Mouse (Mus musculus) embryonic facial prominence, embryonic 14.5 days (tissue): ENCODE measurements at regions not wholly inside any gene's neighbourhood (a gene's known extent, or its start where the extent isn't known, plus 50 kb on each side); places are given as distances from the start of the nearest gene placed in this dataset.
A peak's percentile ranks its signal among the peaks of the same experiment; 100 is the strongest.

ENCODE experiments used
- ATAC-seq: fragments of 200-750 bp; cut with Nextera tagmentation; 2 replicates; pipeline ENCODE4 v1.8.0; 2017; ENCODE audit warnings: low read depth, moderate number of reproducible peaks, moderate TSS enrichment
- DNase-seq: peaks from one replicate; pipeline ENCODE4 v3.0.0-alpha.2; 2015; ENCODE audit warnings: low spot score
- H3K27ac ChIP-seq: fragments of 300-500 bp; sonication (generic); replicated peaks from 2 replicates; pipeline ENCODE4 v1.5.1; 2014; ENCODE audit warnings: low read depth, mild to moderate bottlenecking, low read length, moderate library complexity
- H3K27me3 ChIP-seq: fragments of 300-500 bp; sonication (generic); replicated peaks from 2 replicates; pipeline ENCODE4 v1.6.1; 2014; ENCODE audit warnings: low read length; ENCODE audit not compliant: control insufficient read depth, insufficient read depth
- H3K36me3 ChIP-seq: fragments of 300-500 bp; sonication (generic); 2 replicates; pipeline ENCODE4 v1.6.1; 2014; ENCODE audit warnings: low read length, mixed read lengths; ENCODE audit not compliant: control insufficient read depth, insufficient read depth
- H3K4me1 ChIP-seq: fragments of 300-500 bp; sonication (generic); 2 replicates; pipeline ENCODE4 v1.6.1; 2014; ENCODE audit warnings: antibody characterized with exemption, low read length; ENCODE audit not compliant: control insufficient read depth, insufficient read depth
- H3K4me2 ChIP-seq: fragments of 300-500 bp; sonication (generic); 2 replicates; pipeline ENCODE4 v1.6.1; 2014; ENCODE audit warnings: low read depth, mild to moderate bottlenecking, low read length, moderate library complexity, mixed read lengths
- H3K4me3 ChIP-seq: fragments of 300-500 bp; sonication (generic); 2 replicates; pipeline ENCODE4 v1.5.1; 2014; ENCODE audit warnings: low read depth, mild to moderate bottlenecking, low read length
- H3K9ac ChIP-seq: fragments of 300-500 bp; sonication (generic); 2 replicates; pipeline ENCODE4 v1.6.1; 2014; ENCODE audit warnings: low read depth, mild to moderate bottlenecking, low read length, moderate library complexity, mixed read lengths
- H3K9me3 ChIP-seq: fragments of 300-500 bp; sonication (generic); 2 replicates; pipeline ENCODE4 v1.6.1; 2016; ENCODE audit warnings: low read length; ENCODE audit not compliant: control insufficient read depth
- WGBS: fragments of 180-500 bp; shearing (Covaris S2); extraction: QIAGEN DNeasy Blood & Tissue Kit; methylation state at CpG from one replicate; pipeline ENCODE4 v1.1.7; 2014; 5-methylcytosine and 5-hydroxymethylcytosine counted together

- Histone ChIP-seq H3K4me1 (peaks cover 2% of the 10 kb centered on the region; the same call in 1 of the 2 replicates), H3K4me2 (no peak overlapping the region)
- WGBS, result 89% methylated on average over 16 of the region's 16 CpGs
Measured at GRCm38 (mm10) chr17:47208886-47209585, 159.7 kb upstream of the Mrps10 start.

DNA sequence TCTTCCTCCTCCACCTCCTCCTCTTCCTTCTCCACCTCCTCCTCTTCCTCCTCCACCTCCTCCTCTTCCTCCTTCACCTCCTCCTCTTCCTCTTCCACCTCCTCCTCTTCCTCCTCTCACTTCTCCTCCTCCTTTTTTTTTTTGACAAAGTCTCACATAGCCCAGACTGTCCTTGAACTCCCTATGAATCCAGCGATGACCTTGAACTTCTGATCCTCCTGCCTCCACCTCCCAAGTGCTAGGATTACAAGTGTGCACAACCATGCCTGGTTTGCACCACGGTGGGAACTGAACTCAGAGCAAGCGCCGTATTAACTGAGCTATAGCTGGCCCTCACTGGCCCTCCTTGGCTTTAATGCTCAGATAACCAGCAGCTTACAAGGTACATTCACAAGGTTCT lies 161.2 kb upstream of the Mrps10 start:
- ATAC-seq, result no peak
- DNase-seq, result no peak
- Histone ChIP-seq H3K4me1 (peaks cover 7% of the 10 kb centered on the region; the same call in 1 of the 2 replicates), H3K27me3 (no peaks in the 10 kb centered on the region), H3K4me2 (no peak overlapping the region), H3K36me3 (no peaks in the 10 kb centered on the region), H3K9ac (no peak overlapping the region), H3K9me3 (no peaks in the 10 kb centered on the region), H3K27ac (no peak overlapping the region), H3K4me3 (no peak overlapping the region)
- 94% methylated on average over 4 of the region's 4 CpGs for WGBS

More at GRCm38 (mm10) chr17:47208886-47209585, 159.7 kb upstream of the Mrps10 start:
- Histone ChIP-seq H3K36me3 (no peaks in the 10 kb centered on the region), H3K9ac (no peak overlapping the region), H3K27me3 (no peaks in the 10 kb centered on the region), H3K27ac (no peak overlapping the region), H3K9me3 (no peaks in the 10 kb centered on the region), H3K4me3 (no peak overlapping the region)
- ATAC-seq (no peak), DNase-seq (no peak)

GRCm38 (mm10) chr17:47204470-47205162 lies 164.1 kb upstream of the Mrps10 start:
- 76% methylated on average over 7 of the region's 7 CpGs for WGBS
- H3K4me3 ChIP-seq, result no peak overlapping the region
- DNase-seq (no peak), ATAC-seq (no peak)
- H3K27ac ChIP-seq, result no peak overlapping the region
- no peaks in the 10 kb centered on the region for H3K27me3 ChIP-seq
- H3K9me3 ChIP-seq, result no peaks in the 10 kb centered on the region
- no peaks in the 10 kb centered on the region for H3K36me3 ChIP-seq
- no peak overlapping the region for H3K9ac ChIP-seq
- H3K4me1 ChIP-seq, result peaks cover 7% of the 10 kb centered on the region; the same call in 1 of the 2 replicates
- no peak overlapping the region for H3K4me2 ChIP-seq

- WGBS, result 87% methylated on average over 10 of the region's 10 CpGs
- no peak overlapping the region for H3K4me2 ChIP-seq
- H3K27me3 ChIP-seq, result no peaks in the 10 kb centered on the region
- no peak overlapping the region for H3K27ac ChIP-seq
- no peak overlapping the region for H3K9ac ChIP-seq
- ATAC-seq (no peak), DNase-seq (no peak)
- peaks cover 6% of the 10 kb centered on the region; the same call in 1 of the 2 replicates for H3K9me3 ChIP-seq
- H3K4me1 ChIP-seq, result peaks cover 17% of the 10 kb centered on the region
- H3K4me3 ChIP-seq, result no peak overlapping the region
- no peaks in the 10 kb centered on the region for H3K36me3 ChIP-seq
Measured at GRCm38 (mm10) chr17:47199206-47199605, 169.5 kb upstream of the Mrps10 start.

- H3K4me2 ChIP-seq, result no peak overlapping the region
- H3K4me3 ChIP-seq, result no peak overlapping the region
- H3K9ac ChIP-seq, result 0 out of 2 replicates have a peak overlapping the region, but pooled peaks have one; percentile 16
- WGBS, result 40% methylated on average over 7 of the region's 7 CpGs
- peaks cover 11% of the 10 kb centered on the region for H3K4me1 ChIP-seq
- peaks cover 6% of the 10 kb centered on the region; the same call in 1 of the 2 replicates for H3K9me3 ChIP-seq
- H3K27me3 ChIP-seq, result no peaks in the 10 kb centered on the region
- no peak overlapping the region for H3K27ac ChIP-seq
- DNase-seq (no peak), ATAC-seq (0 out of 2 replicates have a peak, but pooled peaks have one; percentile 15)
- peaks cover 9% of the 10 kb centered on the region; the same call in 1 of the 2 replicates for H3K36me3 ChIP-seq
Measured at GRCm38 (mm10) chr17:47197957-47198356, 170.7 kb upstream of the Mrps10 start.

- H3K4me3 ChIP-seq, result no peak overlapping the region
- H3K27me3 ChIP-seq, result no peaks in the 10 kb centered on the region
- DNase-seq, result no peak
- H3K4me1 ChIP-seq, result peaks cover 11% of the 10 kb centered on the region
- WGBS, result 50% methylated on average over 6 of the region's 6 CpGs
- H3K27ac ChIP-seq, result no peak overlapping the region
- H3K4me2 ChIP-seq, result no peak overlapping the region
- peaks cover 6% of the 10 kb centered on the region; the same call in 1 of the 2 replicates for H3K9me3 ChIP-seq
- peaks cover 13% of the 10 kb centered on the region; the same call in 1 of the 2 replicates for H3K36me3 ChIP-seq
- no peak for ATAC-seq
- peak overlapping the region; percentile 6; the same call in 1 of the 2 replicates for H3K9ac ChIP-seq
Measured at GRCm38 (mm10) chr17:47196992-47197391, 171.7 kb upstream of the Mrps10 start.

GRCm38 (mm10) chr17:47195981-47196380 lies 172.7 kb upstream of the Mrps10 start:
- Histone ChIP-seq H3K4me3 (no peak overlapping the region), H3K4me1 (peaks cover 11% of the 10 kb centered on the region), H3K4me2 (no peak overlapping the region), H3K9me3 (peaks cover 6% of the 10 kb centered on the region; the same call in 1 of the 2 replicates), H3K36me3 (peaks cover 13% of the 10 kb centered on the region; the same call in 1 of the 2 replicates), H3K9ac (no peak overlapping the region), H3K27me3 (no peaks in the 10 kb centered on the region), H3K27ac (no peak overlapping the region)
- ATAC-seq (no peak), DNase-seq (no peak)
- 70% methylated on average over 7 of the region's 7 CpGs for WGBS

DNA sequence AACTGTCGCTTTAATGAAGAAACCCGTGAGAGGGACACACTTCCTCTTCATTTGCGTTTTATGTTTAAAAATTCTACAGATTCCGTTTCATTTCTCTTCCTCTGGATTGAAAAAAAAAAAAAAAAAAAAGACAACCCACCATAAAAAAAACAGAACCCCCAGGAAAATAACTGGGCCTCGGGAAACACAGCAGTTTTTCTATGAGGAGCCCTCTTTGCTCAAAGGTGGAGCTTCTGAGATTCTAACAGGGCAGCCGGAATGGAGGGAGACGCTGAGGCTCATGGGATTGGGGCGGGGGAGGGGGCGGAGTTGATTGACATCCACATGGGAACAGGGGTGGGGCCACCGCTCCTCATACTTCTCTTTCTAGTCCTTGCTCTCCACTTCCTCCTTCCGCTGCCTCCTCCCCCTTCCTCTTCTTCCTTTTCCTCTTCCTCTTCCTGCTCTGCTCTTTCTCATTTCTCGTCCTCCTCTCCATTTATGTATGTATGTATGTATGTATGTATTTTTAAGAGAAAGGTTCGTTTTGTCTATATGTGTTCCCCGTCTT lies 174.1 kb upstream of the Mrps10 start:
- no peak overlapping the region for H3K27ac ChIP-seq
- WGBS, result 91% methylated on average over 14 of the region's 14 CpGs
- peaks cover 13% of the 10 kb centered on the region; the same call in 1 of the 2 replicates for H3K36me3 ChIP-seq
- no peaks in the 10 kb centered on the region for H3K27me3 ChIP-seq
- H3K4me3 ChIP-seq, result no peak overlapping the region
- H3K9ac ChIP-seq, result no peak overlapping the region
- DNase-seq (no peak), ATAC-seq (no peak)
- H3K4me1 ChIP-seq, result peaks cover 11% of the 10 kb centered on the region
- peaks cover 6% of the 10 kb centered on the region; the same call in 1 of the 2 replicates for H3K9me3 ChIP-seq
- no peak overlapping the region for H3K4me2 ChIP-seq
